Mouse (Mus musculus) hindbrain, embryonic 14.5 days (tissue): ENCODE results near the gene Nt5c3b. TPM values are rescaled to one million over a fixed set of nuclear protein-coding genes. Genes with fewer than 3 reads are reported as not detected.

Experiments
- ATAC-seq: fragments of 200-750 bp; cut with Nextera tagmentation; 2 replicates; pipeline ENCODE4 v1.8.0; 2017; ENCODE audit warnings: moderate number of reproducible peaks, mild to moderate bottlenecking, moderate TSS enrichment, moderate library complexity; ENCODE audit not compliant: low FRiP score
- DNase-seq: peaks from one replicate; pipeline ENCODE4 v3.0.0-alpha.2; 2015; ENCODE audit warnings: low spot score
- H3K27ac ChIP-seq: fragments of 300-500 bp; sonication (generic); 2 replicates; pipeline ENCODE4 v1.5.1; 2014; ENCODE audit warnings: mild to moderate bottlenecking, moderate library complexity
- H3K27me3 ChIP-seq: fragments of 300-500 bp; sonication (generic); 2 replicates; pipeline ENCODE4 v1.6.1; 2014; ENCODE audit warnings: mild to moderate bottlenecking, low read length, mixed read lengths; ENCODE audit not compliant: control insufficient read depth, insufficient read depth
- H3K36me3 ChIP-seq: fragments of 300-500 bp; sonication (generic); replicated peaks from 2 replicates; pipeline ENCODE4 v1.6.1; 2014; ENCODE audit not compliant: control insufficient read depth, insufficient read depth
- H3K4me1 ChIP-seq: fragments of 300-500 bp; sonication (generic); replicated peaks from 2 replicates; pipeline ENCODE4 v1.6.1; 2014; ENCODE audit warnings: antibody characterized with exemption, low read length, mixed read lengths; ENCODE audit not compliant: control insufficient read depth, insufficient read depth
- H3K4me2 ChIP-seq: fragments of 300-500 bp; sonication (generic); replicated peaks from 2 replicates; pipeline ENCODE4 v1.6.1; 2014; ENCODE audit warnings: mild to moderate bottlenecking, moderate library complexity
- H3K4me3 ChIP-seq: fragments of 300-500 bp; sonication (generic); replicated peaks from 2 replicates; pipeline ENCODE4 v1.5.1; 2014; ENCODE audit warnings: mild to moderate bottlenecking, low read length
- H3K9ac ChIP-seq: fragments of 300-500 bp; sonication (generic); 2 replicates; pipeline ENCODE4 v1.6.1; 2014
- H3K9me3 ChIP-seq: fragments of 300-500 bp; sonication (generic); 2 replicates; pipeline ENCODE4 v1.6.1; 2016; ENCODE audit warnings: low read length; ENCODE audit not compliant: control insufficient read depth
- WGBS: fragments of 180-500 bp; shearing (Covaris S2); extraction: QIAGEN DNeasy Blood & Tissue Kit; methylation state at CpG from one replicate; pipeline ENCODE4 v1.1.7; 2014; 5-methylcytosine and 5-hydroxymethylcytosine counted together
- polyA plus RNA-seq: library from polyadenylated mRNA; unstranded; fragments of >200 nt; fragmentation: Nextera tagmentation; extraction: Ambion mirVana; gene quantifications from 2 replicates; pipeline ENCODE4 v1.2.1, GENCODE M21; 2014

Gene Nt5c3b
- polyA plus RNA-seq, 1 experiment from 2014 or later, result 101 TPM

DNA sequence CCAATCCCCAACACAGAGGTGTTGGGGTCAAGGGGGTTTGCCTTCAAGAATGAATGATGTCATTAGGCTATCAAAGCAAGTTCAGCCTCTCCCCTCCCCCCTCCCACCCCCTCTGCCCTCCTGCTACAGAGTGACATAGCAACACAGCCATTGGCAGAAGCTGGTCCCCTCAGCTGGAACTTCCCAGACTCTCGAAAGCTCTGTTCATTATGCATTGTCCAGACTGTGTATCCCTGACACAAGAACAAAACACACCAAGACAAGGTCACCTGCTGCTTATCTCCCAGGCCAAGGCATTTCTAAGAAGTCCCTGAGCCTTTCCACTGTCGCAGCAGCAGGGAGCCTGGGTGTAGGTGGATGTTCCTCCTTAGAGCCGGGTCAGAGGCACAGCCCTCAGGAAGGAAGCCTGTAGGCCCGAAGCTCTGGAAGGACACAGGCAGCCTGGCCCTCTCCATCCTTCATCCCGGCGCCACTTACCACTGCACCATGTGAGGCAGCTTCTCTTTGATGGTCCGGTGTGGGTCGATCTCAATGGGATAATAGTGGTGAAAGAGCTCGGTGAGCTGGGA lies 5.8 kb downstream of the Nt5c3b start:
- ATAC-seq (no peak), DNase-seq (no peak)
- Histone ChIP-seq H3K27ac (no peak overlapping the region), H3K4me2 (no peak overlapping the region), H3K4me3 (no peak overlapping the region), H3K27me3 (no peaks in the 10 kb centered on the region), H3K9ac (no peak overlapping the region), H3K36me3 (peaks cover 44% of the 10 kb centered on the region), H3K4me1 (peaks cover 9% of the 10 kb centered on the region), H3K9me3 (no peaks in the 10 kb centered on the region)
- WGBS, result 21% methylated on average over 9 of the region's 9 CpGs

GRCm38 (mm10) chr11:100432002-100432401 lies 9.6 kb downstream of the Nt5c3b start:
- Histone ChIP-seq H3K4me2 (no peak overlapping the region), H3K4me3 (no peak overlapping the region), H3K4me1 (no peaks in the 10 kb centered on the region), H3K9ac (no peak overlapping the region), H3K27me3 (no peaks in the 10 kb centered on the region), H3K27ac (no peak overlapping the region), H3K36me3 (peaks cover 57% of the 10 kb centered on the region), H3K9me3 (no peaks in the 10 kb centered on the region)
- no peak for DNase-seq
- WGBS, result 96% methylated on average over 5 of the region's 5 CpGs
- ATAC-seq, result no peak

GRCm38 (mm10) chr11:100430052-100430451 lies 11.6 kb downstream of the Nt5c3b start:
- Histone ChIP-seq H3K4me2 (no peak overlapping the region), H3K4me3 (no peak overlapping the region), H3K27me3 (no peaks in the 10 kb centered on the region), H3K27ac (no peak overlapping the region), H3K9me3 (no peaks in the 10 kb centered on the region), H3K36me3 (peaks cover 37% of the 10 kb centered on the region), H3K9ac (no peak overlapping the region), H3K4me1 (no peaks in the 10 kb centered on the region)
- DNase-seq (no peak), ATAC-seq (no peak)
- 88% methylated on average over 7 of the region's 7 CpGs for WGBS

DNA sequence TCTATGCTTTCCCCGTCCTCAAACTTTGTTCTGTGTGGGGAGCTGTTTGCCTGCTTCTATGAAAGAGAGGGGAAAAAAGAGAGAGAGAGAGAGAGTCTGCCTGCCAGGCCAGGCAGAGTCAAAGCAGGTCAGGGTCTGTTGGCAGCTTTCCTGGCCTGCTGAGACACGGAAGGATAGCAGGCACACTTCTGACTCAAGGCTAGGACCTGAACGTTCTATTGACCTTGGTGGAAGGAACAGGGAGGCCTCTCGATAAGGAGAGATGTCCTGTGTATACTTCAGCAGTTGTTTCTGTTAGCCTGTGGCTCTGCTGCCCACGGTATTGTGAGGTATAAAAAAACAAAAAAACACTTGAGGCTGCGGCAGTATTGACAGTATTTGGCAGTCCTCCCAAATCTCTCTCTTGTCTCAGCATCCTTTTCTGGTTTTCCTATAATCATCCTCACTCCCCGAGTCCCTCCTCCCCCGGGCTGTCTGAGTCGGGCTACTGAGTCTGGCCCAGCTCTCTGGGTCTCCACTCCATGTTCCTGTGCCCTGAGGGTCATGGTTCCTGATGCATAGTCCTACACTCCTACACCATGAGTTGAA lies 12.9 kb downstream of the Nt5c3b start:
- H3K36me3 ChIP-seq, result peaks cover 31% of the 10 kb centered on the region
- no peaks in the 10 kb centered on the region for H3K9me3 ChIP-seq
- WGBS, result 62% methylated on average over 9 of the region's 9 CpGs
- no peaks in the 10 kb centered on the region for H3K27me3 ChIP-seq
- no peak overlapping the region for H3K4me3 ChIP-seq
- H3K27ac ChIP-seq, result 0 out of 2 replicates have a peak overlapping the region, but pooled peaks have one; percentile 5
- no peaks in the 10 kb centered on the region for H3K4me1 ChIP-seq
- no peak for ATAC-seq
- no peak overlapping the region for H3K4me2 ChIP-seq
- DNase-seq, result no peak
- H3K9ac ChIP-seq, result no peak overlapping the region

DNA sequence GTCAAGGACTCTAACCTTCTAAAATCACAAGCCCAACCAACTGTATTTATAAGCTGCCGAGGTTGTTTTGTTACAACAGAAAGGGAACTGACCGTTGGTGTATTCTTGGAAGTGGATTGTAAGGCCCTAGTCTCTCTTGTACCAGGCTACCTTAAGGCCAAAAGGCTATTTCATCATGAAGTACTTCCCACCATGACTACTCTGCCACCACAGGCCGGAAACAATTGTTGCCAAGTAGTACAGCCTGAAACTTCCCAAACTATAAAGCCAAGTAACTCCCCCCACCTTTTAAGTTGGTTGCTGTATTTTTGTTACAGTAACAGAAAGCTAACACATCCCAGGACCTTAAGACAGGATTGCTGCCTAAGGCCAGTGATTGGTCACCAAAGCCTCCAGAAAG lies 14.8 kb downstream of the Nt5c3b start:
- Histone ChIP-seq H3K4me1 (no peaks in the 10 kb centered on the region), H3K36me3 (peaks cover 19% of the 10 kb centered on the region)

DNA sequence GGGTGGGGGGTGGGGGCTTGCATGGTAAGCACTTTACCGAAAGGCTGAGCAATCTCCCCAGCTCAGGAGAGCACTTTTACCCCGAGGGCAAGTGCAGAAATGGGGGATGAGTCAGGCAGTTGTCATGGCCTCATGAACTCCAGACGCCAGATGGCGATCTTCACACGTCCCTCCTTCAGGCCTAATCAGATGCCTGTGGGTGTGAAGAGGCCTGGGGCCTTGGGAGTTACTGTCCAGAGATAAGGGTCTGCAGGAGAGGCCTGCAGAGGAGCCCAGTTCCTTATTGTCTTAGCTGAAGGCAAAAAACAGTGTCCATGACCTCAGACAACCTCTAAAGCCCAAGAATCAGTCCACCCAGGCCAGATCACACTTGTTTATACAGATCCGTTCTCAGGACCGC lies 15.8 kb downstream of the Nt5c3b start:
- H3K9ac ChIP-seq, result no peak overlapping the region
- no peak overlapping the region for H3K4me3 ChIP-seq
- H3K36me3 ChIP-seq, result peaks cover 14% of the 10 kb centered on the region
- no peak overlapping the region for H3K27ac ChIP-seq
- WGBS, result 35% methylated on average over 7 of the region's 7 CpGs
- H3K9me3 ChIP-seq, result no peaks in the 10 kb centered on the region
- H3K27me3 ChIP-seq, result no peaks in the 10 kb centered on the region
- ATAC-seq (no peak), DNase-seq (no peak)
- no peak overlapping the region for H3K4me2 ChIP-seq
- no peaks in the 10 kb centered on the region for H3K4me1 ChIP-seq

More for the DNA sequence above, 14.8 kb downstream of the Nt5c3b start:
- Histone ChIP-seq H3K9ac (no peak overlapping the region), H3K27me3 (no peaks in the 10 kb centered on the region), H3K4me2 (no peak overlapping the region), H3K27ac (no peak overlapping the region), H3K4me3 (no peak overlapping the region), H3K9me3 (no peaks in the 10 kb centered on the region)
- no peak for DNase-seq
- ATAC-seq, result no peak
- 90% methylated on average over 3 of the region's 3 CpGs for WGBS

DNA sequence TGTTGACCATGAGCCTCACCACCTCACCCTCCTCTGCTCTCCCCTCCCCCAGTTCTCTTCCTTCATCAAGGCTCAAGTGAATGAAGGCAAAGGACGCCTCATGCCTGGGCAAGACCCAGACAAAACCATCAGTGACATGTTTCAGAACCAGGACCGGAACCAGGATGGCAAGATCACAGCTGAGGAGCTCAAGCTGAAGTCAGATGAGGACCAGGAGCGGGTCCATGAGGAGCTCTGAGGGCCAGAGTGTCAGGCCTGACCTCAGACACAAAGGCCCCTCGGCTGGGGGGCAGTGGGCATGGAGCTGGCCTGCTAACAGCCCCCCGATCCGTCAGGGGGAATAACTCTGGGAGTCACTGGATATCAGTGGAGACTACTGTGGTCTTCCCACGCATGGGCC lies 17.8 kb downstream of the Nt5c3b start:
- Histone ChIP-seq H3K9me3 (no peaks in the 10 kb centered on the region), H3K4me3 (no peak overlapping the region), H3K27me3 (no peaks in the 10 kb centered on the region), H3K4me2 (no peak overlapping the region), H3K27ac (no peak overlapping the region), H3K9ac (no peak overlapping the region), H3K36me3 (no peaks in the 10 kb centered on the region), H3K4me1 (no peaks in the 10 kb centered on the region)
- no peak for ATAC-seq
- WGBS, result 89% methylated on average over 7 of the region's 7 CpGs
- no peak for DNase-seq

- no peak overlapping the region for H3K9ac ChIP-seq
- ATAC-seq, result no peak
- H3K36me3 ChIP-seq, result no peaks in the 10 kb centered on the region
- no peak for DNase-seq
- no peak overlapping the region for H3K27ac ChIP-seq
- WGBS, result 34% methylated on average over 8 of the region's 8 CpGs
- H3K4me1 ChIP-seq, result no peaks in the 10 kb centered on the region
- H3K9me3 ChIP-seq, result no peaks in the 10 kb centered on the region
- H3K4me3 ChIP-seq, result no peak overlapping the region
- peaks cover 5% of the 10 kb centered on the region; the same call in 1 of the 2 replicates for H3K27me3 ChIP-seq
- no peak overlapping the region for H3K4me2 ChIP-seq
Measured at GRCm38 (mm10) chr11:100421537-100421936, 20.1 kb downstream of the Nt5c3b start.

DNA sequence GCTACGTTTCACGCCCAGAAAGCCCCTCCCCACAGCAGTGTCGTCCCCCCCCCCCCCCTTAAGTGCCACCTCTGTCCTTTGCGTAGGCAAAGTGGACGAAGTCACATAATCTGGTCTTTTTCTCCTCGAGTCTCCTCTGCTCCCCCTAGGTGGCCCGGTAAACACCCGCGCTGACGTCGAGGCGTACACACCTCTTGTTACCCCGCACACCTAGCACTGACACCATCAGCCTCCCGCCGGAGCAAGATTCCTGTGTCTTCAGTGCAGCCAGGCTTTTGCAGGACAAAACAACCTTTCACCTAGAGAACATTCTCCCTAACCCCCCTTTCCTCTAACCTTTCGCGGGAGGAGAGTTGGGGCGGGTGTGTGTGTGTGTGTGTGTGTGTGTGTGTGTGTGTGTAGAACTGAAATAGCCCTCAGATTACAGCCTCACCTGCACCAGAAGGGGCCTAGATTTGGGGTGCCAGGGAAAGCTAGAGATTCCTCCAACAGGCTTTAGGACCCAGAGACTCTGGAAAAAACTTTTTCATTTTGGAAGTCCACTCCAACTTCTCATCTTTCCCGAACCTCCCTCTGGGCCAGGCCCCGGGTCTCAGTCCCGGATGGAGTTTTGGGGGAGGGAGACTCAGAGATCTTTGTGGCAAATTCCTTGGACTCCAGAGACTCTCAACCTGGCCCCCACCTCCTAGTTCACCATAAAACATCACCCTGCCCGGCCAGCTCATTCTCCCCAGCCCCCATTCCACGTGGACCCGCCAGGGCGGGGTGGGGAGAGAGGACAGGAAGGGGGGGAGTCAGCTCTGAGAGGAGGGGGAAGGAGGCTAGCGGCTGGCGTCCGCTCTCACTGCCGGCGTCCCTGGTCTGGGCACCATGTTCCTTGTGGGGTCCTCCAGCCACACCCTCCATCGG lies 26.4 kb downstream of the Nt5c3b start, which contains the start of gene Fkbp10:
Fkbp10 (plus strand) TSS at position 784 of the 909 bp plus-strand sequence.
- peak within 1 kb of the TSS; percentile 16 for H3K27ac ChIP-seq
- H3K9me3 ChIP-seq, result no peaks in the 10 kb centered on the region
- peaks cover 24% of the 10 kb centered on the region for H3K27me3 ChIP-seq
- peak within 1 kb of the TSS; percentile 47 for H3K4me2 ChIP-seq
- 2% methylated on average over 31 of the region's 31 CpGs for WGBS
- peak within 1 kb of the TSS; percentile 39 for H3K4me3 ChIP-seq
- peaks cover 9% of the 10 kb centered on the region for H3K4me1 ChIP-seq
- no peak for DNase-seq
- no peaks in the 10 kb centered on the region for H3K36me3 ChIP-seq
- peak within 1 kb of the TSS; percentile 54 for H3K9ac ChIP-seq
- peak; percentile 61; the same call in 1 of the 2 replicates for ATAC-seq
